Mouse (Mus musculus) spleen, postnatal 0 days (tissue): Measurements from ENCODE around the gene Ceacam5. TPM values are rescaled to one million over a fixed set of nuclear protein-coding genes. Genes with fewer than 3 reads are reported as not detected.

Source experiments
- polyA plus RNA-seq: library from polyadenylated mRNA; unstranded; fragments of >200 nt; fragmentation: Nextera tagmentation; extraction: Ambion mirVana; gene quantifications from 2 replicates; pipeline ENCODE4 v1.2.1, GENCODE M21; 2015

The Ceacam5 gene
- polyA plus RNA-seq: not detected in 2 replicates

DNA sequence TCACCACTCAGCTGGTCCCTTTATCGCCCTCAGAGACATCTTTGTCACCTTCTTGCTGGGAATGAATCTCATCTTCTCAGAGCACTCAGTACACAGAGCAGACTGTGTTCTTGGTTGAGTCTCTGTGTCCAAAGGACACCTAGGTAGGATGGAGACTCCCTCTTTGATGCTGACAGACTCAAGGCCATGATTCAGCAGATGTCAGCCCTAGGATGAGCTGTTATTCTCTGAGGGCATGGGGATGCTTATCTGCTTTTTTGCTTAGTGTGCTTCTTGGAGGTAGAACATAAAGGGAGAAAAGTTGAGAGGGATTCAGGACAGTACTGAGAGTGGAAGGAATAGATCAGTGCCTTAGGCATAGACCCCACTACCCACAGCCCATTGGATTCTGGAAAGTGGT, at the start of gene Ceacam5:
Gene Ceacam5, plus strand, starts transcription at position 301 of the 400 bp plus-strand sequence.

Other genes starting within 250 kb of the Ceacam5 start
- not detected in 2 replicates for gene Ceacam14, start 99.4 kb downstream of the Ceacam5 start, polyA plus RNA-seq
- gene Gm5155, start 158.5 kb downstream of the Ceacam5 start, polyA plus RNA-seq: not detected in 2 replicates